Mouse (Mus musculus): Measurements from ENCODE around the gene Gnb2.

- TF ChIP-seq GATA1 (IDR thresholded peaks at IDR 0.05; ENCODE audit: borderline replicate concordance, low read length), result no peak
- TF ChIP-seq FLI1 (IDR thresholded peaks at IDR 0.05; ENCODE audit: low read length), result no peak
Measured at GRCm38 (mm10) chr5:137568223-137568798, 35.0 kb upstream of the Gnb2 start.
